Mouse (Mus musculus): ENCODE measurements around the gene Casz1. TPM values are rescaled to one million over a fixed set of nuclear protein-coding genes. Genes with fewer than 3 reads are reported as not detected.

Casz1 gene
- polyA plus RNA-seq, 1 experiment from 2014 or later = 12.3 TPM

GRCm38 (mm10) chr4:148866812-148867470 lies 62.7 kb downstream of the Casz1 start:
- H3K9ac ChIP-seq (replicated peaks) = no peak overlapping the region
- peaks cover 33% of the 10 kb centered on the region for H3K4me1 ChIP-seq
- H3K27me3 ChIP-seq (replicated peaks) = peaks cover 39% of the 10 kb centered on the region
- H3K4me3 ChIP-seq (replicated peaks) = no peak overlapping the region
- no peaks in the 10 kb centered on the region for H3K36me3 ChIP-seq
- no peak overlapping the region for H3K27ac ChIP-seq (replicated peaks)
- WGBS = 6% methylated on average over 12 of the region's 12 CpGs
- H3K4me2 ChIP-seq = no peak overlapping the region
- no peaks in the 10 kb centered on the region for H3K9me3 ChIP-seq (replicated peaks)
- ATAC-seq (ENCODE audit: low FRiP score) = no peak

GRCm38 (mm10) chr4:148867721-148868397 lies 63.6 kb downstream of the Casz1 start:
- ATAC-seq (ENCODE audit: low FRiP score) = peak; percentile 73; the same call in 1 of the 2 replicates
- H3K4me2 ChIP-seq = no peak overlapping the region
- H3K4me3 ChIP-seq (replicated peaks) = no peak overlapping the region
- 43% methylated on average over 11 of the region's 11 CpGs for WGBS
- H3K27me3 ChIP-seq (replicated peaks) = peaks cover 48% of the 10 kb centered on the region
- no peak overlapping the region for H3K9ac ChIP-seq (replicated peaks)
- H3K9me3 ChIP-seq (replicated peaks) = no peaks in the 10 kb centered on the region
- no peaks in the 10 kb centered on the region for H3K36me3 ChIP-seq
- H3K4me1 ChIP-seq = peaks cover 41% of the 10 kb centered on the region
- no peak overlapping the region for H3K27ac ChIP-seq (replicated peaks)

GRCm38 (mm10) chr4:148869566-148869965 lies 65.3 kb downstream of the Casz1 start:
- H3K27me3 ChIP-seq (replicated peaks) = peaks cover 62% of the 10 kb centered on the region
- no peak for ATAC-seq (ENCODE audit: low FRiP score)
- WGBS = 61% methylated on average over 7 of the region's 7 CpGs
- no peak overlapping the region for H3K4me2 ChIP-seq
- no peak overlapping the region for H3K27ac ChIP-seq (replicated peaks)
- H3K9ac ChIP-seq (replicated peaks) = no peak overlapping the region
- peaks cover 45% of the 10 kb centered on the region for H3K4me1 ChIP-seq
- no peak overlapping the region for H3K4me3 ChIP-seq (replicated peaks)
- H3K9me3 ChIP-seq (replicated peaks) = no peaks in the 10 kb centered on the region
- H3K36me3 ChIP-seq = no peaks in the 10 kb centered on the region

GRCm38 (mm10) chr4:148870496-148870895 lies 66.3 kb downstream of the Casz1 start:
- H3K4me3 ChIP-seq (replicated peaks) = no peak overlapping the region
- peaks cover 60% of the 10 kb centered on the region for H3K27me3 ChIP-seq (replicated peaks)
- no peak overlapping the region for H3K4me2 ChIP-seq
- H3K36me3 ChIP-seq = no peaks in the 10 kb centered on the region
- no peaks in the 10 kb centered on the region for H3K9me3 ChIP-seq (replicated peaks)
- H3K27ac ChIP-seq (replicated peaks) = no peak overlapping the region
- no peak overlapping the region for H3K9ac ChIP-seq (replicated peaks)
- WGBS = 91% methylated on average over 4 of the region's 4 CpGs
- no peak for ATAC-seq (ENCODE audit: low FRiP score)
- H3K4me1 ChIP-seq = peaks cover 45% of the 10 kb centered on the region

GRCm38 (mm10) chr4:148871751-148872334 lies 67.6 kb downstream of the Casz1 start:
- ATAC-seq (ENCODE audit: low FRiP score) = peak; percentile 20; the same call in 1 of the 2 replicates
- peaks cover 58% of the 10 kb centered on the region for H3K27me3 ChIP-seq (replicated peaks)
- peaks cover 54% of the 10 kb centered on the region for H3K4me1 ChIP-seq

GRCm38 (mm10) chr4:148872372-148872771 lies 68.1 kb downstream of the Casz1 start:
- H3K27me3 ChIP-seq (replicated peaks) = peaks cover 63% of the 10 kb centered on the region
- H3K4me3 ChIP-seq (replicated peaks) = no peak overlapping the region
- ATAC-seq (ENCODE audit: low FRiP score) = no peak
- no peak overlapping the region for H3K27ac ChIP-seq (replicated peaks)
- H3K9me3 ChIP-seq (replicated peaks) = no peaks in the 10 kb centered on the region
- H3K4me1 ChIP-seq = peaks cover 54% of the 10 kb centered on the region
- no peak overlapping the region for H3K9ac ChIP-seq (replicated peaks)
- no peak overlapping the region for H3K4me2 ChIP-seq
- WGBS = 70% methylated on average over 9 of the region's 9 CpGs
- H3K36me3 ChIP-seq = no peaks in the 10 kb centered on the region

More at GRCm38 (mm10) chr4:148871751-148872334, 67.6 kb downstream of the Casz1 start:
- Histone ChIP-seq H3K4me3 (replicated peaks) (no peak overlapping the region), H3K9me3 (replicated peaks) (no peaks in the 10 kb centered on the region), H3K27ac (replicated peaks) (no peak overlapping the region), H3K9ac (replicated peaks) (no peak overlapping the region), H3K4me2 (no peak overlapping the region), H3K36me3 (no peaks in the 10 kb centered on the region)
- 34% methylated on average over 7 of the region's 10 CpGs for WGBS

- WGBS = 53% methylated on average over 12 of the region's 12 CpGs
- no peak overlapping the region for H3K4me3 ChIP-seq (replicated peaks)
- peaks cover 51% of the 10 kb centered on the region for H3K4me1 ChIP-seq
- H3K27ac ChIP-seq (replicated peaks) = no peak overlapping the region
- H3K9me3 ChIP-seq (replicated peaks) = no peaks in the 10 kb centered on the region
- H3K4me2 ChIP-seq = no peak overlapping the region
- peaks cover 65% of the 10 kb centered on the region for H3K27me3 ChIP-seq (replicated peaks)
- ATAC-seq (ENCODE audit: low FRiP score) = no peak
- H3K36me3 ChIP-seq = no peaks in the 10 kb centered on the region
- no peak overlapping the region for H3K9ac ChIP-seq (replicated peaks)
These were observed 68.6 kb downstream of the Casz1 start for GRCm38 (mm10) chr4:148872783-148873182.

- Histone ChIP-seq H3K36me3 (no peaks in the 10 kb centered on the region), H3K9me3 (replicated peaks) (no peaks in the 10 kb centered on the region), H3K4me2 (no peak overlapping the region), H3K27me3 (replicated peaks) (peaks cover 78% of the 10 kb centered on the region), H3K27ac (replicated peaks) (no peak overlapping the region), H3K4me1 (peaks cover 47% of the 10 kb centered on the region), H3K9ac (replicated peaks) (no peak overlapping the region), H3K4me3 (replicated peaks) (no peak overlapping the region)
- ATAC-seq (ENCODE audit: low FRiP score) = no peak
- 34% methylated on average over 9 of the region's 9 CpGs for WGBS
These were observed 71.9 kb downstream of the Casz1 start for GRCm38 (mm10) chr4:148876166-148876565.

- H3K27ac ChIP-seq (replicated peaks) = no peak overlapping the region
These were observed 72.6 kb downstream of the Casz1 start for GRCm38 (mm10) chr4:148876867-148877266.

GRCm38 (mm10) chr4:148878192-148878983 lies 74.2 kb downstream of the Casz1 start:
- H3K36me3 ChIP-seq = no peaks in the 10 kb centered on the region
- peaks cover 82% of the 10 kb centered on the region for H3K27me3 ChIP-seq (replicated peaks)
- H3K4me3 ChIP-seq (replicated peaks) = no peak overlapping the region
- H3K4me1 ChIP-seq = peaks cover 46% of the 10 kb centered on the region
- H3K9me3 ChIP-seq (replicated peaks) = no peaks in the 10 kb centered on the region
- no peak overlapping the region for H3K27ac ChIP-seq (replicated peaks)
- H3K4me2 ChIP-seq = no peak overlapping the region
- H3K9ac ChIP-seq (replicated peaks) = no peak overlapping the region
- no peak for ATAC-seq (ENCODE audit: low FRiP score)
- 43% methylated on average over 11 of the region's 11 CpGs for WGBS

More at GRCm38 (mm10) chr4:148876867-148877266, 72.6 kb downstream of the Casz1 start:
- peaks cover 49% of the 10 kb centered on the region for H3K4me1 ChIP-seq
- WGBS = 85% methylated on average over 8 of the region's 8 CpGs
- no peak overlapping the region for H3K4me2 ChIP-seq
- H3K27me3 ChIP-seq (replicated peaks) = peaks cover 84% of the 10 kb centered on the region
- no peak for ATAC-seq (ENCODE audit: low FRiP score)
- no peaks in the 10 kb centered on the region for H3K36me3 ChIP-seq
- no peaks in the 10 kb centered on the region for H3K9me3 ChIP-seq (replicated peaks)
- H3K9ac ChIP-seq (replicated peaks) = no peak overlapping the region
- H3K4me3 ChIP-seq (replicated peaks) = no peak overlapping the region

GRCm38 (mm10) chr4:148878984-148879610 lies 74.9 kb downstream of the Casz1 start:
- Histone ChIP-seq H3K27ac (replicated peaks) (no peak overlapping the region), H3K36me3 (no peaks in the 10 kb centered on the region), H3K4me3 (replicated peaks) (no peak overlapping the region), H3K27me3 (replicated peaks) (peaks cover 75% of the 10 kb centered on the region), H3K9ac (replicated peaks) (no peak overlapping the region), H3K4me2 (no peak overlapping the region), H3K9me3 (replicated peaks) (no peaks in the 10 kb centered on the region), H3K4me1 (peaks cover 46% of the 10 kb centered on the region)
- ATAC-seq (ENCODE audit: low FRiP score) = no peak
- WGBS = 59% methylated on average over 11 of the region's 11 CpGs

All from neural tube, embryonic 15.5 days (tissue).